Mouse (Mus musculus) stomach, embryonic 15.5 days (tissue): ENCODE measurements around the gene Ttll2. TPM values are rescaled to one million over a fixed set of nuclear protein-coding genes. Genes with fewer than 3 reads are reported as not detected.
"Not testable (repeated sequence)": the region's sequence is repeated elsewhere in the genome, so short reads cannot be mapped to it uniquely, and the experiment has no call there.

Experiments
- ATAC-seq: fragments of 200-750 bp; cut with Nextera tagmentation; 2 replicates; pipeline ENCODE4 v1.8.0; 2017; ENCODE audit warnings: low read depth, moderate number of reproducible peaks, moderate TSS enrichment; ENCODE audit not compliant: insufficient read depth, low FRiP score
- H3K27ac ChIP-seq: fragments of 300-500 bp; sonication (generic); 2 replicates; pipeline ENCODE4 v1.5.1; 2015; ENCODE audit warnings: mild to moderate bottlenecking, inconsistent platforms
- H3K27me3 ChIP-seq: fragments of 300-500 bp; sonication (generic); replicated peaks from 2 replicates; pipeline ENCODE4 v1.6.1; 2015; ENCODE audit warnings: inconsistent platforms
- H3K36me3 ChIP-seq: fragments of 300-500 bp; sonication (generic); 2 replicates; pipeline ENCODE4 v1.6.1; 2015; ENCODE audit warnings: inconsistent platforms
- H3K4me1 ChIP-seq: fragments of 300-500 bp; sonication (generic); 2 replicates; pipeline ENCODE4 v1.6.1; 2015; ENCODE audit warnings: inconsistent platforms
- H3K4me2 ChIP-seq: fragments of 300-500 bp; sonication (generic); 2 replicates; pipeline ENCODE4 v1.6.1; 2015; ENCODE audit warnings: mild to moderate bottlenecking, inconsistent platforms
- H3K4me3 ChIP-seq: fragments of 300-500 bp; sonication (generic); replicated peaks from 2 replicates; pipeline ENCODE4 v1.5.1; 2015; ENCODE audit warnings: inconsistent platforms
- H3K9ac ChIP-seq: fragments of 300-500 bp; sonication (generic); 2 replicates; pipeline ENCODE4 v1.6.1; 2015; ENCODE audit warnings: inconsistent platforms
- H3K9me3 ChIP-seq: fragments of 300-500 bp; sonication (generic); 2 replicates; pipeline ENCODE4 v1.6.1; 2016; ENCODE audit warnings: inconsistent platforms
- WGBS: fragments of 180-500 bp; shearing (Covaris S2); methylation state at CpG from one replicate; pipeline ENCODE4 v1.1.7; 2015; 5-methylcytosine and 5-hydroxymethylcytosine counted together
- polyA plus RNA-seq: library from polyadenylated mRNA; unstranded; fragments of >200 nt; fragmentation: Nextera tagmentation; extraction: Ambion mirVana; gene quantifications from 2 replicates; pipeline ENCODE4 v1.2.1, GENCODE M21; 2015

Ttll2 gene
- polyA plus RNA-seq, 1 experiment from 2014 or later: not detected

DNA sequence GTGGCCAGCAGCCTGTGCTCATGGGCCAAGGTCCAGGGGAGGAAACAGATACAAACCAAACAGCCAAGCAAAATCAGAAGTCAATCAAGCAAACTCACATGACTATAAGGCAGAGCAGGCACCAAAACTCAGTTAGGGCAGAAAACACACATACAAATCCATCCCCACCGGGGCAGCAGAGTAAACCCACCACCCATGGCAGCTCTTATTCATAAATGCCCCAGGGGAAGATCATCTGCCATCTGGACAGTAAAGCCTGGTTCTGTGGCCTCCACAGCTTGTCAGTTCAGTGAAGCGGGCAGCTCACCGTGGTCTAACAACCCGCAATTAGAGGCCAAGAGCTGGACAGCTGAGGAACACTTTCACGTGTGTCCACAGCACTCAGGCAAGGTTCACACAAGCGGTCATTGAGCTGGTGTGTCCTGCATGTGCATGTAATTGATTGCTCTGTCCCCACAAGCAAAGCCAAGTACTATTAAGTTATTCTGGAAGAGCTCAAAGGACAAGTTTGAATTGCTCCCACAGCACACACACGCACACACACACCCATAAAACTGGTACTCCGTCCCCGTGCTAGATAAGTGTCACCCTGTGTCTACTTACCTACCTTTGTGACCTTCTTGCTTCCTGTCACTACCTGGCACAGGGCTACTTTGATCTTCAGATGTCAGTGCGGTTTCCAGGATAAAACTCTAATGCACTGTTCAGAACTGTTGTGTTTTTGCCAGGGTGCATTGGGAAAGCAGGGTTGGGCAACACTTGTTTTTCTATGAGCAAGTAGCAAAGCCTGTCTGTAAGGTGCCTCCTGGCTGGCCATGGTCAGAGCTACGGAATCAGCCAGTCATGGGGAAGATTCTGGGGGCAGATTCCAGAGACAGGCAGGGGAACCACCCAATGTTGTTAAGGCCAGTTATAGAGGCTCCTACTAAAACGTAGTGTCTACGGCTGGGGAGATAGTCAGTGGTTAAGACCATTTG lies 31.0 kb upstream of the Ttll2 start:
- ATAC-seq, H3K9me3 ChIP-seq, H3K36me3 ChIP-seq, H3K4me3 ChIP-seq, H3K27ac ChIP-seq, H3K4me1 ChIP-seq, H3K9ac ChIP-seq, H3K4me2 ChIP-seq, H3K27me3 ChIP-seq: not testable (repeated sequence)
- WGBS: 78% methylated on average over 12 of the region's 13 CpGs

GRCm38 (mm10) chr17:7382711-7383110 lies 30.2 kb upstream of the Ttll2 start:
- ATAC-seq, H3K27me3 ChIP-seq, H3K27ac ChIP-seq, H3K4me3 ChIP-seq, H3K36me3 ChIP-seq, H3K4me2 ChIP-seq, H3K9ac ChIP-seq, H3K4me1 ChIP-seq, H3K9me3 ChIP-seq: not testable (repeated sequence)
- 94% methylated on average over 1 of the region's 3 CpGs for WGBS

- not testable (repeated sequence) for H3K27ac ChIP-seq, H3K36me3 ChIP-seq, ATAC-seq, H3K9ac ChIP-seq, H3K27me3 ChIP-seq, H3K4me3 ChIP-seq, H3K4me1 ChIP-seq, H3K4me2 ChIP-seq, H3K9me3 ChIP-seq
- 25% methylated on average over 2 of the region's 3 CpGs for WGBS
Observed at GRCm38 (mm10) chr17:7377907-7378306, 25.4 kb upstream of the Ttll2 start.

- not testable (repeated sequence) for H3K27me3 ChIP-seq, H3K27ac ChIP-seq, H3K4me2 ChIP-seq, H3K9me3 ChIP-seq, H3K9ac ChIP-seq, H3K4me3 ChIP-seq, ATAC-seq, H3K4me1 ChIP-seq, H3K36me3 ChIP-seq
- WGBS: 93% methylated on average over 1 of the region's 3 CpGs
Observed at GRCm38 (mm10) chr17:7376951-7377700, 24.6 kb upstream of the Ttll2 start.

GRCm38 (mm10) chr17:7371879-7372278 lies 19.4 kb upstream of the Ttll2 start, which contains the start of gene Gm49630:
Gene Gm49630, minus strand, starts transcription at chr17:7371979.
- ATAC-seq, H3K27ac ChIP-seq, H3K4me1 ChIP-seq, H3K4me2 ChIP-seq, H3K9me3 ChIP-seq, H3K9ac ChIP-seq, H3K27me3 ChIP-seq, H3K4me3 ChIP-seq, H3K36me3 ChIP-seq: not testable (repeated sequence)
- WGBS: no CpG with 5 or more reads among the region's 5 CpGs

DNA sequence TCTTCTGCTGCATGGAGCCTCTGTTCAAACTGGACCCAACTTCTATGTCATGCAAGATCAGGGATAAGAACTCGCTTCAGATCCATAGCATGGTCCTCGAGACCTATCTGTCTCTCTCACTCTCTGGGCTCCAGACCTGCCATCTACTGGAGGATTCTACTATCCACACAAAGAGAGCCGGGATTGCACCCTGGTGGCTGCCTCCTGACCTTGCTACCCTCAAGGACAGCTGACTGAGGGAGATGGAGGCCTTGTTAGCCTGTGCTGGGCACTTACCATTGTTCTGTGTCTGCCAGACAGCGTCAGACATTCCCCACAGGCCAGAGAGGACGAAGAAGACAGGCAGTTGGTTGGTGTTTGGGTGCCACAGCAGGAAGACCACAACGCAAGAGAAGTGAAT lies 16.9 kb upstream of the Ttll2 start:
- H3K4me3 ChIP-seq: not testable (repeated sequence)
- WGBS: 73% methylated on average over 4 of the region's 6 CpGs

DNA sequence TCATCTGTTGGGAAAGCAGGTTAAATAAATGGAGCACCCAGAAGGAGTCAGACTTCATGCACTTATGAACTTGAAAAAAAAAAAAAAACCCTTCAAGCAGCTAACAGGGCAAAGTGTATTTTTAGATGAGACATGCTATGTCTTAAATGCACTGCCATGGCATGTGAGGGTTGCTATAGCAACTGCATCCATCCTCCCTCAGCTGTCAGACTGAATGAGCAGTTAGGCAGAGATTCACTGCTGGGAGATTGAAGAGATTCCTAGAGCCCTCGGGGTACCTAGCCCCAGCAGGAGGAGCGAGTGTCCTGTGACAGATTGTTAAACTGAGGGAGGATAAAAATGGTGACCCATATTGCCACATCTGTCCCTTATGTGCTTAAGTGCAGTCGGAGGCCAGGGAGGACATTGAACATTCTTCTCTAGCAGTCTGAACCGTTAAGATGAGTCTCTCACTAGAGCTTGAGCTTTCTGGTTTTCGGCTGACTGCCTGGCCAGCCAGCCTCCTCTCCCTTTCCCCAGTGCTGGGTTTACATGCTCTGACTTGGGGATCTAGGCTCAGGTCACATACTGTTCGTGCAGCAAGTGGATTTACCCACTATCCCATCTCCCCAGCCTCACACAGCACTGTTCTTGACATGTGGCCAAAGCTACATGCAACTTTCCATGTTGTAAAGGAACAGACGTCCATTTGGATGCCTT lies 14.3 kb upstream of the Ttll2 start:
- H3K36me3 ChIP-seq, H3K4me2 ChIP-seq, H3K9me3 ChIP-seq, H3K4me1 ChIP-seq, H3K27me3 ChIP-seq, H3K27ac ChIP-seq, H3K4me3 ChIP-seq, H3K9ac ChIP-seq, ATAC-seq: not testable (repeated sequence)
- WGBS: 40% methylated on average over 5 of the region's 7 CpGs

More for the DNA sequence above, 16.9 kb upstream of the Ttll2 start:
- H3K36me3 ChIP-seq, ATAC-seq, H3K4me2 ChIP-seq, H3K4me1 ChIP-seq, H3K27me3 ChIP-seq, H3K9ac ChIP-seq, H3K27ac ChIP-seq, H3K9me3 ChIP-seq: not testable (repeated sequence)

DNA sequence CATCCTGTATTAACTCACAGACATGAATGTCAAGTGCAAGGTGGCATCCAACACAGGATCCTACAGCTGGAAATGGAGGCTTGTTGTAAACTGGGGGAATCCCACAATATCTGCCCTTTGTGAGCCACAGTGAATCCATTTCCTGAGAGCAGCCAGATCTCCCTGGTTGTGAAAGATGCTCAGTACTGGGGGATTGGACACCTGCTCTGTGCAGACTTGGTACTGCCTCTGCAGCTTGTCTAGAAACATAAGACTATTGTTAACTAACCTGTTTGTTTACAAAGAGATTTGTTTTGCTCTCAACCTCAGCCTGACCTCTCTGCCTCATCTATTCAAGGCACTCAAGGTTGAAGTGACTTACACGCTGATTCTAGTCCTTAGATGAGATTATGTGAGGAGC lies 13.8 kb upstream of the Ttll2 start:
- not testable (repeated sequence) for H3K36me3 ChIP-seq, H3K9ac ChIP-seq, H3K4me1 ChIP-seq, H3K4me2 ChIP-seq, H3K27me3 ChIP-seq, H3K4me3 ChIP-seq, ATAC-seq, H3K9me3 ChIP-seq, H3K27ac ChIP-seq
- no CpG with 5 or more reads among the region's 1 CpGs for WGBS

DNA sequence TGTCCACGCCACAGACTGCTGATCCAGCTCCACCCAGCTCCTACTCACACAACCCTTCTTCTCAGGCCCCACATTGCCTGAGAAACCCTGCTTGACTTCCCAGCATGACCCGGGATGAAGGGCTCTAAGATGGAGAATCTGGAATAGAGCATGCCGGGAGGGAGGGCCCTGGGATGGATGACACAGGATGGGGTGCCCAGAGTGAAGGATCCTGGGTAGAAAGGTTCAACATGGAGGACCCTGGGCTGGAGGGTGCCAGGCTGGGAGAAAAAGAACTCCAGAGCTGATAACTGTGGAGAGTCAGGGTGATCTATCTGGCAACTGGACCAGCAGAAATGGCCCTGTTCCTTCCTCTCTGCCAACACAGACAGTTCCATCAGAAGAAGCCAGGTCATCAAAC lies 13.1 kb upstream of the Ttll2 start:
- H3K9me3 ChIP-seq, H3K27ac ChIP-seq, H3K4me2 ChIP-seq, H3K9ac ChIP-seq, H3K27me3 ChIP-seq, H3K4me1 ChIP-seq, H3K4me3 ChIP-seq, H3K36me3 ChIP-seq: not testable (repeated sequence)
- WGBS: 100% methylated on average over 1 of the region's 3 CpGs
- 0 out of 2 replicates have a peak, but pooled peaks have one; percentile 23 for ATAC-seq

DNA sequence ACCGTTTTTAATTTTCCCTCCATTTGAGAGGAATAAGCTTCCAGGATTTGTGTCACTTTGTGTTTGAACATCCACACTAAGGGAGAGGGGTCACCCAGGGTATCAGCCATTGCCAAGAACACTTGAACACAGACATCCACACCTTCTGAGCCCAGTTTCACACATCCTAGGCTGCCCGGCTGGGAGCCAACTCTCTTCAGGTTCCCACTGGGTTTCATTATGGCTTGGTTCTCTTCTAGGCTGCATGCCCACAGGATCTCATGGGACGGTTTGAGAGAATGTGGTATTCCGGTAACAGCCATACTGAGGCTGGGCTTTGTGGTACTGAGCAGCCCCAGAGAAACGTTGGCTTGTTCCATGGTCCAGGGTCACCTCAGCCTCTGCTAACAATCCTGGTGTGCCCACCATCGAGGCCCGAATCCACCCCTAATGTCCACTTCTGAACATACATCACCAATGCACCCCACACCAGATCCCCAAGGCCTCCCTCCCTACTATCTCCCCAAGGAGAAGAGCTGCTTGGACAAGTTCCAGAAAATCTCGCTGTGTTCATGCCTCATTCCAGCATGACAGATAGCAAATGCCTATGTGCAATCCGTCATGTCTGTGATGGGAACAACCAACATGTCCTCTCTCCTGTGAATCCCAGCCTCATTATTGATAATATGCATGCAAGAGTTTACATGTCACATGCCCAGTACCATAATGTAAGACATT lies 8.4 kb upstream of the Ttll2 start:
- not testable (repeated sequence) for ATAC-seq, H3K9me3 ChIP-seq
- WGBS: 84% methylated on average over 9 of the region's 9 CpGs

GRCm38 (mm10) chr17:7359806-7360205 lies 7.3 kb upstream of the Ttll2 start:
- not testable (repeated sequence) for H3K27ac ChIP-seq, H3K9me3 ChIP-seq, H3K27me3 ChIP-seq, H3K4me3 ChIP-seq, ATAC-seq, H3K4me2 ChIP-seq, H3K4me1 ChIP-seq, H3K36me3 ChIP-seq, H3K9ac ChIP-seq
- 79% methylated on average over 4 of the region's 4 CpGs for WGBS

More for the DNA sequence above, 8.4 kb upstream of the Ttll2 start:
- not testable (repeated sequence) for H3K27me3 ChIP-seq, H3K9ac ChIP-seq, H3K4me2 ChIP-seq, H3K36me3 ChIP-seq, H3K4me3 ChIP-seq, H3K4me1 ChIP-seq, H3K27ac ChIP-seq
